Mouse (Mus musculus) adrenal gland, adult 18-20 months (tissue): ENCODE results near the gene Fam104a. TPM values are rescaled to one million over a fixed set of nuclear protein-coding genes. Genes with fewer than 3 reads are reported as not detected.
A peak's percentile ranks its signal among the peaks of the same experiment; 100 is the strongest.
"Not testable (repeated sequence)": the region's sequence is repeated elsewhere in the genome, so short reads cannot be mapped to it uniquely, and the experiment has no call there.

Source experiments
- DNase-seq, 2 experiments: peaks; one replicate each; pipeline ENCODE4 v3.0.0; 2021 to 2022; ENCODE audit warnings: low spot score in 2 of 2
- total RNA-seq, 2 experiments: library from RNA; stranded (reverse); gene quantifications; 1 replicate in 1 of 2; 2 replicates in 1 of 2; pipeline ENCODE4 v1.2.3; 2021

The Fam104a gene
- total RNA-seq, 2 experiments from 2014 or later: 32.9 to 36.0 TPM

DNA sequence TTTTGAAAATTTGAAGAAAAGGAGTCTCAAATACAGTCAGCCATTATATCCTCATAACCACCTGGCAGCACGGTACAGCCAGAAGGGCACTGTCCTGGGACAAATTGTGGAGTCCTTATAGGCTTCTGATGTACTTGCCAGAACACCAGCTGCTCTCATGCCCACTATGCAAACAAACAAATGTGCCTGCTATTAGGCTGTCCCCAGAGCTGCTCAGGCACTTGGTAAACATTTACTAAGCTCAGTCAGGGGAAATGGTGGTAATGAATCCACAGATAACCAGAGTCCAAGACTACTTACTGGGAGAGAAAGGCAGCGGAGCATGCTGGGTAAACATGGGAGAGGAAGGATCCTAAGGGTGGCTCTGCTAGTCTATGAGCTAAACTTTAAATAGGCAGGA, 16.8 kb downstream of the Fam104a start:
- DNase-seq: no peak

DNA sequence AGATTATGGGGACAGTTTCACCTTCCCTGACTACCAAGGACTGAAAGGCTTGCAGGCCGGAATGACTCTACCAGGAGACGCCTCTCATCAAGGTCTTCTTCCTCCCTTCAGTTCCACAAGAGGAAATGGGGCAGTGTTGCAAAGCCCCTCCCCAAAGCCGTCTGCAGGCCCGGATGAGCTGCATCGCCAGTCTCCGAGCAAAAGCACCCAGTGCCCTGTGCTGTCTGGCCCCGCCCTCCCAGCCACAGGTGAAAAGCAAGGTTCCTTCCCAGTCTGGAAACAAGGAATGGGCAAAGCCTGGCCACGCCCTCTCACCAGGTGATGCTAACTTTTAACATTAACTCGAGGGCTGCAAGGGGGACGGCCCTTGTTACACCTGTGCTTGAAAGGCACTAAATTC, 17.3 kb downstream of the Fam104a start:
- DNase-seq: no peak

DNA sequence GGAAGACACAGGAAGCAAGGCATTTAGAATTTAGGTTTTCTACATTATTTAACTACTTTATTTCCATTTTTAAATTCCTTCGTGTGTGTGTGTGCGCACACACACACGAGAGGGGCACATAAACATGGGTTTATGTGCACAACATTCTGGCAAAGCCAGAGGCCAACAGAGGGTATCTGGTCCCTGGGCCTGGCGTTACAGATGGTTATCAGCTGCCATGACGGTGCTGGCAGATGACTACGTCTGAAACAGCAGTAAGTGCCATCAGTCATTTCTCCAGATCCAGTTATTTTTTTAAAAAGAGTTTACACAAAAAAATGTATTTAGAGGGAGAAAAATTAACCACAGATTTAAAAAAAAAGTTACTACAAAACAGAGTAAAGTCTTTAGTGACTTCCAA, 17.8 kb downstream of the Fam104a start:
- no peak for DNase-seq

DNA sequence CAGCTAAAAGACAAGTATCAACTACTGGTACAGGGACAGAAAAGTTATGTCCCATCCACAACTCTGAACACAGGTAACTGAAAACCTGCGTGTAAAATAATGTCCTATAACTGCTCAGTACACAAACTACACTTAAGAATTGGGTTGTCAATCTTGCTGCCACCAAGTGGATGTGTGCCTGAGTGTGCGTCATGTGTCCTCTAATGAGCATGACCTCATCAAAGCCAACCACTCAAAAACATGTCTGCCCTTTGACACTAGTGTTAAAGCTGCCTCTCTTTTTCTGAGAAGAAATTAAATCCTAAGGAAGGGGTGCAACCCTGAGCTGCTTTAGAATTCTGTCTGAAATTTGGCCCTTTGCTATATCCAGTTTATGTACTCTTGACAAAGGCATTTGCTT, 19.7 kb downstream of the Fam104a start:
- no peak for DNase-seq

DNA sequence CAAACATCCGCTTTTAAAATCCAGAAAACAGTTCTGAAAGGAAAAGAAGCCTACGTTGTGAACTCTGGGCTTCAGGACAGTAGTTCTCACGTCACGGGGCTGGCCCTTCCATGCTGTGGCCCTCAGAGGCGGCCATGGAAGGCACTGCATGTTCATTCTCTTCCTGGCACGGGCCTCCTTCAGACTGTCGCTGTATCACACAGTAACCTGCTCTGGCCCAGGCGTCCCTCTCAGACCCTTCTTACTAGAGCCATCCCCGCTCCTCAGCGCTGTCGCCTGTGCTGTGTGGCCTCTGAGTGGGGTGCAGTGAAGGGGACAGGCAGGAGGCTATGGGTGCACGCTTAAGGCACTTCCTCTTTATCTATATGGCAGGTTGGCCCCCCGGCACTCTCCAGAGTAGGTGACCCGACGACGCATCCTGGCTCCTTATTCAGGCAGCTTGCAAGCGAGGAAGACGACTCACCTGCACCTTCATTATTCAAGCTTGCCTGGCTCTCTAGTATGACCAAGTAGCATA, 22.1 kb downstream of the Fam104a start:
- DNase-seq: no peak

DNA sequence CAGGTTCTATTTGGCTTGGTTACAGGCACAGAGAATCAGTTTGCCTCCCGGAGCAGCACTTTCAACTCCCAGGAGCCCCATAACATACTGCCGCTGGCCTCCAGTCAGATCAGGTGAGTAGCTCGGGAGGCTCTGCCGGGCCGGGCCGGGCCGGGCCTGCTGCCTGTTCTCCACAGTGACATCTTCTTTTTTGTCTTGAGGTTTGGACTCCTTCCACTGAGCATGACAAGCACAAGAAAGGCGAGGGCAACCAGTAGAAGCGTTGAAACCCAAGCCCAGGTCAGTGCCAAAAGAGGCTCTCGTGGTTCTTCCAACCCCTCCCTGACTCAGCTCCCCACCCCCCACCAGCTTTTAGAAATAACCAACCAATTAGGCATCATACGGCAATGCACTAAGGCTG, 23.0 kb downstream of the Fam104a start:
- DNase-seq: no peak

DNA sequence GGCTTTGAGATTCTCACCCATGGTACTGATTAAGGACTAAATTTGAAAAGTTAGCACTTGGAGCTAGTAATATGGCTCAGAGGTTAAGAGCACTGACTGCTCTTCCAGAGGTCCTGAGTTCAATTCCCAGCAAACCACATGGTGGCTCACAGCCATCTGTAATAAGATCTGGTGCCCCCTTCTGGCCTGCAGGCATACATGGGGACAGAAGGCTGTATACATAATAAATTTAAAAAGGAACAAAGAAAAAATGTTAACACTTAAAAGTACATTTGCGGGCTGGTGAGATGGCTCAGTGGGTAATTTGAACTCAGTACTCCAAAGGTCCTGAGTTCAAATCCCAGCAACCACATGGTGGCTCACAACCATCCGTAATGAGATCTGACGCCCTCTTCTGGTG, 23.7 kb downstream of the Fam104a start:
- DNase-seq: not testable (repeated sequence)

DNA sequence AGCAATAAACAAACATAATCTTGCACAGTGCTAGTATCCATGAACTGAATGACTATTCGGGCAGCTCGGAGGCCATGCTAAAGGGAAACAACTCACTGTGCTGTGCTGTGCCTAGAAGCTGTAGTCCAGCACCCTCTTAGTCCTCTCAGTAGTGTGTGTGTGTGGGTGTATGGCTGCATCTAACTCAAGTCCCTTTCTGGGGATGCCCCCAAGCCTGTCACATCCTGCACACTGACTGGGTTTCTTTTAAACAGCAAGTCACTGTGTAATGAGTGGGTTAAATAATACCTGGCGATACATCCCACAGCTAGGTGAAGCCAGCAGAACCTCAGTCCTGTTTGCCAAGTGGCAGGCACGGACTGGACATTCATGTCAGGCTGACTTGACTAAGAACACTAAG, 25.2 kb downstream of the Fam104a start:
- no peak for DNase-seq

DNA sequence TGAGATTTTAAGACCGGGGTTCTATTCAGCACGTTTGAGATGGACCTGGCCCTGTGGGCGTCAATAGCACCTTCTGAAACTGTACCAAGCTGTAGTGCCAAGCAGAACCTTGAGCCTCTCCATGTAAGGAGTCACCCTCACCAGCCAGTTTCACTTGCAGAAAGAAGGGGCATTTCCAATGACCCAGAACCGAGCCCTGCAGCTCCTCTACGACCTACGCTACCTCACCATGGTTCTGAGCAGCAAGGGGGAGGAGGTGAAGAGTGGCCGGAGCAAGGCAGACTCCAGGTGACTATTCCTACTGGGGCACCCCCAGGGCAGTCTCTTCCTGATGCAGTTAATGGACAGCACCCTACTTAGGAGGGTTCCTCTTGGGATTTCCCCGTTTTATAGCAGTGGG, 25.6 kb downstream of the Fam104a start:
- DNase-seq: no peak

DNA sequence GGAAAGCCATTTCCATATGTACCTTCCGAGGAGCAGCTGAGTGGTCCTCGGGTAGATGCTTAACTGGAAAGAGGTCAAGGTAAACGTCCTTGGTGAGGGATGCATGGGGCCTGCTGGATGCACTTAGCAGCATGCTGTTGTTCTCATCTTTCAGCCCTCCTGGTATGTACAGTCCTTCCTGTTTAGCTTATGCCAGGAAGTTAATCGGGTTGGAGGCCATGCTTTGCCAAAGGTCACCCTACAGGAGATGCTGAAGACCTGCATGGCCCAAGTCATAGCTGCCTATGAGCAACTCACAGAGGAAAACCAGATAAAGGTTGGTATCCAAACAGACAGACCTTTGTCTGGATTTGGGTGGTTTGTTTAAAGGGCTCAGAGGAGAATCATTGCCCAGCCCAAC, 26.7 kb downstream of the Fam104a start:
- DNase-seq: no peak

DNA sequence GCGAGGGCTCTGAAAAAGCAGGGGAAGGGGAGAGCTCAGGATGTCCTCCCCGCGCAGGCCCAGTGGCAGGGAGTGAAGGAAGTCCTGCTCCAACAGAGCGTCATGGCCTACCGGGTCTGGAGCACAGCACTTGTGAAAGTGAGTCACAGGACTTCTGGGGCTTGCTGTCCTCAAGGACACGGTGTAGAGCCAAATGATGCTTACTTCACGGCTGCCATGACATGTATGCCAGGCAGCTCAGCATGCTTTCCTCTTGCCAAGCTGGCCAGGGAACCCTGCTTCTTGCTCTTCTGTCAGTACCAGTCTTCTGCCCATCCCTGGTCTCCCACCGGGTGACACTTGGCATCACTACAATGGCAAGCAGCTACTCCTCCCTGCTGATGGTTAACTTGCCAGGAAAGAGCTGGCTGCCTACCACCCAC, 27.4 kb downstream of the Fam104a start:
- peak in 1 of 2 experiments; percentile 43 for DNase-seq

DNA sequence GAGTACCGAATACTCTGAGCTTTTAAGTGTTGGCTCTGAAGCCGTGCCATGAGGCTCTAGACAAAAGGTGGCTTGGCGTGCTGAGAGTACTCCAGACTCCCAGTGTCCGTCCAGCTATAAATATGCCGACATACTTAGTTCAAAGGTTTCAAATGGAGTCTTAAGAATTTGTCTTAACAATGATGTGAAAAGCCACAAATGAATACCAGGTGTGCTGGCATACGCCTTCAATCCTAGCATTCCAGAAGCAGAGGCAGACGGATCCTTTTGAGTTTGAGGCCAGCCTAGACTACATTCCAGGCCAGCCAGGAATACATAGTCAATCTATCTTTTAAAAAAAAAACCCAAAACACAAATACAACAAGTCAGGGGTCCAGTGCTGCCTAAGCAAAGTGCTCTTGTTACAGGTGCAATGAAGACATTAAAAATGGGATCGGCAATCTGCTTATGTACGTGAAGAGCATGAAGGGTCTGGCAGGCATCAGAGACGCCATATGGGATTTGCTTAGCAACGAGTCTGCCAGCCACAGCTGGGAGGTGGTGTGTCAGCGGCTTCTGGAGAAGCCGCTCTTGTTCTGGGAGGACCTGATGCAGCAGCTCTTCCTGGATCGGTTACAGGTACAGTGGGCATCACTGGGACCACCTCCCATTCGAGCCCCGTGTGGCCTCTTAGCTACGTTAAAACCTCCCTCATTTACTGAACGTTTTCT, 29.2 kb downstream of the Fam104a start:
- DNase-seq: no peak

DNA sequence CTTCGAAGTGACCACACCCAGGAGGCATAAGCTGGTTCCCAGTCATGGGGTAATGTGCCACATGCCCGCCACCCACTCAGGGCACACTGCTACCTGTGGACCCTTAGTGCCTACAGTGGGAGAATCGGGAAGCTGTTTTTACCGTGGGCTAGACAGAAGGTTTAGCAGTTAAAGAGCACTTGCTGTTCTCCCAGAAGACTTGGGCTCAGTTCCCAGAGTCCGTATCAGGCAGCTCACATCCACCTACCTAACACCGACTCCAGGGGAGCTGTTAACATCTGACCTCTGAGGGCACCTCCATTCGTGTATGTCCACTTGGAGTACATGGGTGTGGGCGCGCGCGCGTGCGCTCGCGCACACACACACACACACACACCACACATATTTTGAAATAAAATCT, 29.9 kb downstream of the Fam104a start:
- no peak for DNase-seq

DNA sequence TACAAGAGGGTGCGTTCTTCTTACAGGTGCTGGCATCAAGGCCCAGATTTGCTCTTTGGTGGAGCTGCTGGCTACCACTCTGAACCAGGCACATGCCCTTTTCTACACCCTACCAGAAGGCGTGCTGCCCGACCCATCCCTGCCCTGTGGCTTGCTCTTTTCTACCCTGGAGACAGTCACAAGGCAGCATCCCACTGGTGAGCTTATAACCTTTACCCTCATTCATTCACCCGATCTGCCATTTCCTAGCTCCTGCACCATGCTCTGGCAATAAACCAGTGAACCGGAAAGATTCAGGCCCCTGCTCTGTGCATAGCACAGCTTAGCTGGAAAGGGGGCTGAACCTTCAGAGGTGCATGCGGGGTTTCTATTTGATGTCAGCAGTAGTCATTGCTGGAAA, 31.4 kb downstream of the Fam104a start:
- DNase-seq: no peak

DNA sequence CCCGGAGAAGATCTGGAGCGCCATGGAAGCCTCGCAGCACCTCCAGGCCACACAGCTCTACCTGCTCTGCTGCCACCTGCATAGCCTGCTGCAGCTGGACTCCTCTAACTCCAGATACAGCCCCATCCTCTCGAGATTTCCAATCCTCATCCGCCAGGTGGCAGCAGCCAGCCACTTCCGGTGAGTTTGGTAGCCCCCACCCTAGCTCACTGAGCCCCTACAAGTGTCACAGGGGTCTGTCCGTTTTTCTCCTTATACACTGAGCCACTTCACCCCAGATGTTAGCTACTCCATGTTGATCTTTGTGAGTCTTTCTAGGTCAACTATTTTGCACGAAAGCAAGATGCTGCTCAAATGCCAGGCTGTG, 32.1 kb downstream of the Fam104a start:
- DNase-seq: no peak

DNA sequence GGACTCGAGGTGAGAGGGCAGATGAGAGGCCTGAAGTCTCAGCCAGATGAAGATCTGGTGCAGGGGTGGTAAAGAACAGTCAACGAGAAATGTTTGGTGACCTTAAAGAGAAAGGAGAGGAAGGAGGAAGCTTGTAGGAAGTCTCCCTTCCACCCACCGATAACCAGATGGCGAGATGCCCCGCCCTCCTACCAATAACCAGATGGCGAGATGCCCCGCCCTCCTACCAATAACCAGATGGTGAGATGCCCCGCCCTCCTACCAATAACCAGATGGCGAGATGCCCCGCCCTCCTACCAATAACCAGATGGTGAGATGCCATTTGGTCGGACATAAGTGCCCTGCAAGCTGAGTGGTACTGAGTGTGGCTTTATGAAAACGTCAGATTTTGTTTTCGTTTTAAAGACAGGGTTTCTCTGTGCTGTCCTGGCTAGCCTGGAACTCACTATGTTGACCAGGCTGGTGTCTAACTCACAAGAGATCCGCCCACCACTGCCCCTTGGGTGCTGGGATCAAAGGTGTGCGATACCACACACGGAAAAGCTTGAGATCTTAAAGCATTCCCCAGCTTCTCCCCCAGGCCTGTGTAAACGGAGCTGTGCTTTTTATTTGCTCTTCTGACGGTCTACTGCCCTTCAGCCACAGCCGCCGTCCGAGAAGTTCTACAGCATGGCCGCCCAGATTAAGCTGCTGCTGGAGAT, 32.6 kb downstream of the Fam104a start:
- DNase-seq: no peak

DNA sequence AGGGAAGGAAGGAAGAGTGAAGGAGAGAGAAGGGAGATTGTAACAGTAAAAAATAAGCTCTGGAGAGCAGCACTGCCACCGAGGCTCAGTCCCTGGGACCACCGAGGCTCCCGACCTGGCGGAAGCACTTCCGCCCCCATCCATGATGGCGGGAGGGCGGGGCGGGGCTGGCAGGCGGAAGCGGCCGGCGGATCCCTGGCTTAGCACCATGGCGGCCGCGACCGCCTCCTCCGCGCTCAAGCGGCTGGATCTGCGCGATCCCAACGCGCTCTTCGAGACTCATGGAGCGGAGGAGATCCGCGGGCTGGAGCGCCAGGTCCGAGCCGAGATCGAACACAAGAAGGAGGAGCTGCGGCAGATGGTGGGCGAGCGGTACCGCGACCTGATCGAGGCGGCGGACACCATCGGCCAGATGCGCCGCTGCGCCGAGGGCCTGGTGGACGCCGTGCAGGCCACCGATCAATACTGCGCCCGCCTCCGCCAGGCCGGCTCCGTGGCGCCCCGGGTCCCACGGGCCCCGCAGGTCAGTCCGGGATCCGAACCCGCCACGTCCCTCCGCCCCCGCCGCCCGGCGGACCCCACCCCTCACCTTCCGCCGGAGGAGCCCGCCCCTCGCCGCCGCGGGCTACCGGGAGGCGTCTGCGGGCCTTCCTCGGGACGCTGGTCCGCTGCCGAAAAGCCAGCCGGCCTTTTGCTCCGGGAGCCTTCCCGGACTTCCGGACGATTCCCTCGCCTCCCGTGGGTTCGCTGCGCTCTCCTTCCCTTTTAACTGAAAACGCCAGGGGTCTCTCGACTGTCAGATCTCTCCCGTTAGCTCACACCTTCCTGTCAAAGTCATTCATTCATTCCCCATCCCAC, 34.4 kb downstream of the Fam104a start, which contains the start of gene Slc39a11:
TSS of gene Slc39a11 (minus strand) at position 727 of the 858 bp plus-strand sequence.
- peak; percentile 57 to 68 for DNase-seq

DNA sequence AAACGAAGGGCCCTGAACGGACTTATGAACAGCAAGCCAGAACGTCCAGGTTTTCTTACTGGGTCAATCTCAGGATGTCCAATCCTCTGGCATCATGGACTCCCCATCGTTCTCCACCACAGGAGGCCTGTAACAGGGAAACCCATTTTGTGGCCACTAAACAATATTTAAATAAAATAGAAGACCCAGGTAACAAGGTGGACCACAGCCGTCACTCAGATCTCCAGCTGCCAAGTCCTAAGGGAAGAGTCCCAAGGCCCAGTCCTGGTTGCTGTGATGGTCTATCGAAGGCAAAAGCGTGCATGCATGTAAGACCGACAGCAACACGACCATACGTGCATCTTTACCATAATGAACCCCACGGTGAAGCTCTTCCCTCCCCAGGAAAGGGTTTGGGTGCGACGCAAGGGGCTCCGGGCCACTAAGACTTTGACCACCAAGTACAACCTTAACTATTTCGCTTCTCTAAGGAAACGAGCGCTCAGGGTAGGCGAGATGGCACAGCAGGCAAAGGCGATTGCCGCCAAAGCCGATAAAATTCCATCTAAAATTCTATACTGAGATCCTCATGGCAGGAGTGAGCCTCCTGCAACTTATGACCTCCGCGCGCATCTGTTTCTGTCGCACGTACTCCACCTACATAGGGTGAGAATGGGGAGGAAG, 35.1 kb downstream of the Fam104a start, which contains the start of gene Cog1:
TSS of gene Cog1 (plus strand) at position 480 of the 663 bp plus-strand sequence.
- DNase-seq: no peak

DNA sequence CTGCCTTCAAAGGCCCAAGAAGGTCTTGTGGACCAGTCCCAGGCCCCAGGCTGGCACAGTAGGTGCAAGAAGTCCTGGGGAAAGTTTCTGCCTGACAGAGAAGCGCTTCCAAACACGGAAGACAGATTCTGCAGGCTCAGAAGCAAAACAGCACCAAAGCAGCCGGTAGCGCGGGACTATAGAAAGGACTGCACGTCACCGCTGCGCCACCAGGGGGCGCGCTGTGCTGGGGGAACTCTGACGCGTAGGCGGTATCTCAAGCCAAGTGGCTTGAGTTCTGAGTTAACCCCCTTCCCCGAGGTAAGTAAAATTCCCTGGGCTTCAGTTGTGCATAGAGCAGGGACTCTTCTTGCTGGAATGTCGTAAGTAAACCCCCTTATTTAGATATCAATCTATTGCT, 35.8 kb downstream of the Fam104a start:
- DNase-seq: peak; percentile 84 to 90

DNA sequence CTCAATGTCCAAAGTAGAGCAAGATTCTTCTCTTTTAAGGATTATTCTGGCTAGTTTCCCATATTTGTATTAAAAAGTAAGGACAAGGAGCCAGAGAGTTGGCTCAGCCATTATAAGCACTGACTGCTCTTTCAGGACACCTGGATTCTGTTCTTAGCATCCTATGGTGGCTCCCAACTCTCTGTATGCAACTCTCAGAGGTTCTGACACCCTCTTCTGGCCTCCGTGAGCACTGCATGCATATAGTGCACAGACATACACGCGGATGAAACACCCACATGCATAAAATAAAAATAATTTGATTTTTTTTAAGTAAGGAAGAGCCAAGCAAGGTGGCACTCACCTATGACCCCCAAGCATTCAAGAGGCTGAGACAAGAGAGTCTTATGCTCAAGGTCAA, 38.8 kb downstream of the Fam104a start:
- DNase-seq: no peak

DNA sequence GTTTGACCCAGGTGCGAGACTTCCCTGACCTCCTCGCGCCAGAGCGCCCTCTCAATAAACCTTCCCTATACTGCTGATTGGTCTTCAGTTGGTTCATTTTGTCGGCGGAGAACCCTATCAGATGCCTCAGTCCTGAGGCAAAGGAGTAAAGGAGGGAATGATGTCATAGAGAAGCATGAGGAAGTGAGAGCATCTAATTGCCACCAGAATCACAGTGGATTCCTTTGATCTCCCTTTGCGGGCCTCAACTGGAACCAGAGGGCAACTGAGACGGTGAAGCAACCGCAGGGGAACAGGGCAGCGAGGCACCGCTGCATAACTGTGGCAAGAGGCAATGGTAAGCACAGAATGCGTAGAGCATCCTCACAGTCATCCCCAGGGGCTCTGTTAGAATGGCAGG, 45.3 kb downstream of the Fam104a start:
- no peak for DNase-seq
